ENCODE assay signal across 23 mouse cellular contexts in the genomic region with DNA sequence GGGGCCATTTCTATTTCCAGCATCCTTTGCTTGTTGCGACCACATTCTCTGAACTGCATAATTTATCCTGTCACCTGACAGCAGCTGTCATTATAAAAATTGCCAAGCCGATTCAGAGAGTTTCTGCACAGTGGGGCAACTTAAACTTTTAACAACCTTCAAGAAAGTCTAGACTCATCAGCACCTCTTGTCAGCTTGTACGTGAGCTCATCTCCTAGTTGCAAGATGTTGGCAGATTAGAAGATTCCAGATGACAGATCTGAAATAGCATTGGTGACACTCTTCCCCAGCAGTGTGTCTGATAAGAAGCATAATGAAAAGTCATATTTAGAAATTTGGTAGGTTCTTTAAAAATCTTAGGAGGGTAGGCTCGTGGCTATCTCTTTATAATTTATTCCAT.
DNase-seq lines count a peak whose midpoint lies in the region; ATAC-seq and TF ChIP-seq lines count a peak whose summit lies in the region.
"Had no signal": no experiment of that assay in that cellular context is flagged by ENCODE, and none has a peak within 500 bp of the region (broad histone marks: within the 10 kb centered on the region; RNA-seq: fewer than 3 reads in every experiment).

No protein-coding gene starts in this region.

- WGBS in midbrain, embryonic 16.5 days, result 79% methylated on average over 4 of the region's 4 CpGs
- 66% methylated on average over 4 of the region's 4 CpGs for WGBS in midbrain, embryonic 15.5 days

- H3K4me1 ChIP-seq in midbrain, embryonic 16.5 days (ENCODE audit: control insufficient read depth, insufficient read depth, low read length), result no peaks in the 10 kb centered on the region
- no peaks in the 10 kb centered on the region for H3K4me1 ChIP-seq in midbrain, embryonic 15.5 days
- H3K4me1 ChIP-seq: embryonic facial prominence, embryonic 13.5 days; embryonic facial prominence, embryonic 15.5 days; forebrain, embryonic 10.5 days; forebrain, embryonic 12.5 days; forebrain, embryonic 15.5 days had no signal

- peak; percentile 57 for ATAC-seq in frontal cortex, adult (ENCODE audit: low TSS enrichment)
- ATAC-seq in midbrain, embryonic 16.5 days, result peak; percentile 42; the same call in 1 of the 2 replicates
- no peak for ATAC-seq in midbrain, embryonic 15.5 days (replicated peaks)
- ATAC-seq: forebrain, embryonic 15.5 days had no signal

- no peak for DNase-seq in frontal cortex, postnatal 25 days (ENCODE audit: low spot score in 2 of 2)
- peak; percentile 6 for DNase-seq in brain, embryonic 14.5 days (ENCODE audit: low read depth)
- DNase-seq in spleen, postnatal 14 days (ENCODE audit: low spot score in 2 of 2), result no peak
- DNase-seq in layer of hippocampus, adult 18-20 months (ENCODE audit: low spot score in 2 of 2), result no peak
- DNase-seq: adrenal gland, adult 2 months; adrenal gland, postnatal 10 days; adrenal gland, postnatal 25 days; cerebellum, adult 11 months; cerebellum, adult 18-20 months; cerebellum, adult 8-10 months; cerebellum, adult 9-11 months; cerebellum, postnatal 14 days; cerebellum, postnatal 36 days; embryo, embryonic 11 days had no signal

- no peaks in the 10 kb centered on the region for H3K36me3 ChIP-seq in midbrain, embryonic 16.5 days (ENCODE audit: control insufficient read depth, insufficient read depth, low read length)
- no peaks in the 10 kb centered on the region for H3K36me3 ChIP-seq in midbrain, embryonic 15.5 days (replicated peaks)
- H3K36me3 ChIP-seq: embryonic facial prominence, embryonic 13.5 days; embryonic facial prominence, embryonic 15.5 days; forebrain, embryonic 10.5 days; forebrain, embryonic 12.5 days; forebrain, embryonic 15.5 days had no signal

- no peak overlapping the region for H3K4me3 ChIP-seq in midbrain, embryonic 16.5 days (ENCODE audit: low read depth, low read length)
- no peak overlapping the region for H3K4me3 ChIP-seq in midbrain, embryonic 15.5 days
- H3K4me3 ChIP-seq: embryonic facial prominence, embryonic 13.5 days; embryonic facial prominence, embryonic 15.5 days; erythroblast, embryonic 14.5 days; forebrain, embryonic 10.5 days; forebrain, embryonic 12.5 days; forebrain, embryonic 15.5 days had no signal

- no peak for TF ChIP-seq CTCF in brain, embryonic 14.5 days (IDR thresholded peaks at IDR 0.05; ENCODE audit: borderline replicate concordance, extremely low read depth, insufficient read depth, insufficient read length)

- no peaks in the 10 kb centered on the region for H3K9me3 ChIP-seq in midbrain, embryonic 16.5 days (replicated peaks; ENCODE audit: control insufficient read depth, low read length, poor library complexity, severe bottlenecking)
- no peaks in the 10 kb centered on the region for H3K9me3 ChIP-seq in midbrain, embryonic 15.5 days
- H3K9me3 ChIP-seq: embryonic facial prominence, embryonic 13.5 days; embryonic facial prominence, embryonic 15.5 days; forebrain, embryonic 10.5 days; forebrain, embryonic 12.5 days; forebrain, embryonic 15.5 days had no signal

- H3K27ac ChIP-seq in midbrain, embryonic 16.5 days (ENCODE audit: low read length), result no peak overlapping the region
- no peak overlapping the region for H3K27ac ChIP-seq in midbrain, embryonic 15.5 days
- H3K27ac ChIP-seq: embryonic facial prominence, embryonic 13.5 days; embryonic facial prominence, embryonic 15.5 days; forebrain, embryonic 10.5 days; forebrain, embryonic 12.5 days; forebrain, embryonic 15.5 days had no signal

- no peak overlapping the region for H3K4me2 ChIP-seq in midbrain, embryonic 16.5 days (ENCODE audit: low read length)
- no peak overlapping the region for H3K4me2 ChIP-seq in midbrain, embryonic 15.5 days
- H3K4me2 ChIP-seq: embryonic facial prominence, embryonic 13.5 days; embryonic facial prominence, embryonic 15.5 days; forebrain, embryonic 12.5 days; forebrain, embryonic 15.5 days had no signal

- H3K9ac ChIP-seq in midbrain, embryonic 16.5 days (ENCODE audit: low read depth, low read length), result no peak overlapping the region
- H3K9ac ChIP-seq in midbrain, embryonic 15.5 days, result no peak overlapping the region
- H3K9ac ChIP-seq: embryonic facial prominence, embryonic 13.5 days; embryonic facial prominence, embryonic 15.5 days; forebrain, embryonic 12.5 days; forebrain, embryonic 15.5 days had no signal

- no peaks in the 10 kb centered on the region for H3K27me3 ChIP-seq in midbrain, embryonic 16.5 days (ENCODE audit: control insufficient read depth, insufficient read depth, low read depth, low read length)
- H3K27me3 ChIP-seq in midbrain, embryonic 15.5 days (replicated peaks), result no peaks in the 10 kb centered on the region
- H3K27me3 ChIP-seq: embryonic facial prominence, embryonic 13.5 days; embryonic facial prominence, embryonic 15.5 days; forebrain, embryonic 12.5 days; forebrain, embryonic 15.5 days had no signal

- no peak for TF ChIP-seq POLR2A in brain, embryonic 14.5 days (IDR thresholded peaks at IDR 0.05; ENCODE audit: borderline replicate concordance, extremely low read depth, insufficient read depth, insufficient read length, poor library complexity, severe bottlenecking)
